In genomic region chr8:45780585-45780984, GRCm38 (mm10) we compare ENCODE assay signal across 11 mouse cellular contexts.
DNase-seq lines count a peak whose midpoint lies in the region; ATAC-seq lines count a peak whose summit lies in the region.
"Had no signal": no experiment of that assay in that cellular context is flagged by ENCODE, and none has a peak within 500 bp of the region (broad histone marks: within the 10 kb centered on the region; RNA-seq: fewer than 3 reads in every experiment).

No protein-coding gene starts in this region.

- no peaks in the 10 kb centered on the region for H3K27me3 ChIP-seq in kidney, embryonic 16.5 days (ENCODE audit: insufficient read depth, low read length)
- H3K27me3 ChIP-seq in forebrain, embryonic 16.5 days (replicated peaks; ENCODE audit: control insufficient read depth, insufficient read depth, low read length): no peaks in the 10 kb centered on the region
- H3K27me3 ChIP-seq: embryonic facial prominence, embryonic 12.5 days; midbrain, embryonic 15.5 days had no signal

- 52% methylated on average over 4 of the region's 4 CpGs for WGBS in kidney, embryonic 16.5 days
- 60% methylated on average over 4 of the region's 4 CpGs for WGBS in forebrain, embryonic 16.5 days

- no peaks in the 10 kb centered on the region for H3K4me1 ChIP-seq in kidney, embryonic 16.5 days (ENCODE audit: insufficient read depth, low read length)
- no peaks in the 10 kb centered on the region for H3K4me1 ChIP-seq in forebrain, embryonic 16.5 days (replicated peaks; ENCODE audit: control insufficient read depth, insufficient read depth, low read length)
- H3K4me1 ChIP-seq: embryonic facial prominence, embryonic 12.5 days; midbrain, embryonic 15.5 days had no signal

- DNase-seq in adrenal gland, postnatal 10 days: peak; percentile 43
- DNase-seq in adrenal gland, postnatal 4 days (ENCODE audit: low spot score in 2 of 2): no peak
- peak; percentile 70 for DNase-seq in kidney, adult 9 months
- DNase-seq in 3T3-L1 (ENCODE audit: low read depth, low spot score): peak; percentile 62
- DNase-seq in embryo, embryonic 9.5 days (ENCODE audit: extremely low spot score): peak; percentile 39
- DNase-seq in frontal cortex, postnatal 14 days (ENCODE audit: low spot score in 2 of 2): no peak
- DNase-seq: thymus, postnatal 36 days had no signal

- no peak overlapping the region for H3K27ac ChIP-seq in kidney, embryonic 16.5 days (ENCODE audit: low read length)
- no peak overlapping the region for H3K27ac ChIP-seq in forebrain, embryonic 16.5 days (ENCODE audit: low read length)
- H3K27ac ChIP-seq: embryonic facial prominence, embryonic 12.5 days; midbrain, embryonic 15.5 days had no signal

- H3K9me3 ChIP-seq in kidney, embryonic 16.5 days (ENCODE audit: low read length): no peaks in the 10 kb centered on the region
- no peaks in the 10 kb centered on the region for H3K9me3 ChIP-seq in forebrain, embryonic 16.5 days (ENCODE audit: control insufficient read depth, low read length)
- H3K9me3 ChIP-seq: embryonic facial prominence, embryonic 12.5 days; midbrain, embryonic 15.5 days had no signal

- H3K4me2 ChIP-seq in kidney, embryonic 16.5 days (replicated peaks; ENCODE audit: low read depth, low read length): no peak overlapping the region
- no peak overlapping the region for H3K4me2 ChIP-seq in forebrain, embryonic 16.5 days (ENCODE audit: low read length)
- H3K4me2 ChIP-seq: embryonic facial prominence, embryonic 12.5 days; midbrain, embryonic 15.5 days had no signal

- no peak overlapping the region for H3K4me3 ChIP-seq in kidney, embryonic 16.5 days (ENCODE audit: low read length)
- H3K4me3 ChIP-seq in forebrain, embryonic 16.5 days (replicated peaks; ENCODE audit: low read length): no peak overlapping the region
- H3K4me3 ChIP-seq: embryonic facial prominence, embryonic 12.5 days; midbrain, embryonic 15.5 days had no signal

- ATAC-seq in kidney, embryonic 16.5 days (ENCODE audit: low FRiP score, low TSS enrichment): no peak
- no peak for ATAC-seq in forebrain, embryonic 16.5 days
- ATAC-seq: midbrain, embryonic 15.5 days had no signal

- H3K9ac ChIP-seq in kidney, embryonic 16.5 days (replicated peaks; ENCODE audit: low read length): no peak overlapping the region
- H3K9ac ChIP-seq in forebrain, embryonic 16.5 days (replicated peaks; ENCODE audit: low read depth, low read length): no peak overlapping the region
- H3K9ac ChIP-seq: embryonic facial prominence, embryonic 12.5 days; midbrain, embryonic 15.5 days had no signal

- no peaks in the 10 kb centered on the region for H3K36me3 ChIP-seq in kidney, embryonic 16.5 days (ENCODE audit: insufficient read depth, low read length)
- no peaks in the 10 kb centered on the region; the same call in 1 of the 2 replicates for H3K36me3 ChIP-seq in forebrain, embryonic 16.5 days (ENCODE audit: control insufficient read depth, insufficient read depth)
- H3K36me3 ChIP-seq: embryonic facial prominence, embryonic 12.5 days had no signal

Comparison
In these comparisons a context has a peak if more than half of its experiments do, and no peak if none do; other contexts are left out.
1. DNase-seq: peak in adrenal gland, postnatal 10 days (single experiment), kidney, adult 9 months (single experiment), 3T3-L1 (single experiment) and embryo, embryonic 9.5 days (single experiment); none in adrenal gland, postnatal 4 days (0 of 2) and frontal cortex, postnatal 14 days (0 of 2).